Mouse (Mus musculus) E14TG2a.4 (cell line): ENCODE measurements around the gene Ppp1r3c.

Source experiments
- H3K27me3 ChIP-seq: 2 replicates; pipeline ENCODE4 v1.6.1; 2014; ENCODE audit warnings: low read length, control low read depth; ENCODE audit not compliant: insufficient read depth
- H3K36me3 ChIP-seq: 2 replicates; pipeline ENCODE4 v1.6.1; 2014; ENCODE audit warnings: low read length, control low read depth; ENCODE audit not compliant: insufficient read depth
- H3K4me1 ChIP-seq: replicated peaks from 2 replicates; pipeline ENCODE4 v1.6.1; 2014; ENCODE audit warnings: low read depth, low read length, control low read depth
- H3K4me3 ChIP-seq: replicated peaks from 2 replicates; pipeline ENCODE4 v1.5.1; 2014; ENCODE audit warnings: mild to moderate bottlenecking, low read length
- H3K9me3 ChIP-seq: 2 replicates; pipeline ENCODE4 v1.6.1; 2014; ENCODE audit warnings: low read length, control low read depth
- CTCF ChIP-seq: conservative IDR thresholded peaks from 2 replicates; pipeline ENCODE4 v1.5.1; 2014; ENCODE audit warnings: low read length
- NANOG ChIP-seq: IDR thresholded peaks from 2 replicates; pipeline ENCODE4 v1.6.1; 2014; ENCODE audit warnings: borderline replicate concordance, low read length, mixed read lengths
- POU5F1 ChIP-seq: IDR thresholded peaks from 2 replicates; pipeline ENCODE4 v1.6.1; 2014; ENCODE audit warnings: low read length, borderline replicate concordance

Gene Ppp1r3c

GRCm38 (mm10) chr19:36764451-36764850, 28.0 kb upstream of the Ppp1r3c start:
- TF ChIP-seq NANOG (no peak), CTCF (no peak), POU5F1 (no peak)
- Histone ChIP-seq H3K9me3 (peaks cover 5% of the 10 kb centered on the region; the same call in 1 of the 2 replicates), H3K27me3 (peaks cover 9% of the 10 kb centered on the region), H3K4me3 (no peak overlapping the region), H3K36me3 (no peaks in the 10 kb centered on the region), H3K4me1 (no peaks in the 10 kb centered on the region)

- TF ChIP-seq CTCF = no peak
- no peak for TF ChIP-seq POU5F1
- no peak for TF ChIP-seq NANOG
- Histone ChIP-seq H3K27me3 (no peaks in the 10 kb centered on the region), H3K36me3 (no peaks in the 10 kb centered on the region), H3K4me3 (no peak overlapping the region), H3K9me3 (no peaks in the 10 kb centered on the region), H3K4me1 (no peaks in the 10 kb centered on the region)
Measured at GRCm38 (mm10) chr19:36748996-36749395, 12.5 kb upstream of the Ppp1r3c start.

GRCm38 (mm10) chr19:36742331-36742730, 5.9 kb upstream of the Ppp1r3c start:
- Histone ChIP-seq H3K27me3 (no peaks in the 10 kb centered on the region; the same call in 1 of the 2 replicates), H3K4me1 (peaks cover under 1% of the 10 kb centered on the region; the same call in 1 of the 2 replicates), H3K36me3 (no peaks in the 10 kb centered on the region), H3K9me3 (no peaks in the 10 kb centered on the region), H3K4me3 (no peak overlapping the region)
- no peak for TF ChIP-seq POU5F1
- no peak for TF ChIP-seq NANOG
- TF ChIP-seq CTCF = no peak

GRCm38 (mm10) chr19:36739566-36740211, 3.2 kb upstream of the Ppp1r3c start:
- Histone ChIP-seq H3K4me1 (peaks cover 12% of the 10 kb centered on the region), H3K4me3 (no peak overlapping the region), H3K9me3 (no peaks in the 10 kb centered on the region), H3K36me3 (no peaks in the 10 kb centered on the region), H3K27me3 (peaks cover 21% of the 10 kb centered on the region)
- TF ChIP-seq NANOG (no peak), CTCF (0 out of 2 replicates have a peak, but pooled peaks have one; percentile 7), POU5F1 (no peak)

DNA sequence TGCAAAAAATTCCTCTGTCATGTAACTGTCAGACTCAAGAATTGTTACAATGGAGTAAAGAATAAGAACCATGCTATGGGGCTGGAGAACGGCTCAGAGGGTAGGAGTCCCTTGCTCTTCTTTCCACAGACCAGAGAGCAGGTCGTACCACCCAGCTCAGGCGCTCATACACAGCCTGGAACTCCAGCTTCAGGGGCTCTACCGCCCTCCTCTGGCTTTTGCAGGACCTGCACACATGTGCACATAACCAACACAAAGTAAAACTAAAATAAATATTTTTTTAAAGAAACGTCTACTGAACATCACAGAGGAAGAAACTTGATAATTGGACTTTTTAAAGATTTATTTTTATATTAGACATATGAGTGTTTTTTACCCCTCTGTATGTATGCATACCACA, 1.6 kb upstream of the Ppp1r3c start:
- Histone ChIP-seq H3K36me3 (no peaks in the 10 kb centered on the region; the same call in 1 of the 2 replicates), H3K4me3 (no peak overlapping the region), H3K9me3 (no peaks in the 10 kb centered on the region), H3K4me1 (peaks cover 12% of the 10 kb centered on the region), H3K27me3 (peaks cover 38% of the 10 kb centered on the region)
- TF ChIP-seq CTCF = peak; percentile 87
- no peak for TF ChIP-seq NANOG

DNA sequence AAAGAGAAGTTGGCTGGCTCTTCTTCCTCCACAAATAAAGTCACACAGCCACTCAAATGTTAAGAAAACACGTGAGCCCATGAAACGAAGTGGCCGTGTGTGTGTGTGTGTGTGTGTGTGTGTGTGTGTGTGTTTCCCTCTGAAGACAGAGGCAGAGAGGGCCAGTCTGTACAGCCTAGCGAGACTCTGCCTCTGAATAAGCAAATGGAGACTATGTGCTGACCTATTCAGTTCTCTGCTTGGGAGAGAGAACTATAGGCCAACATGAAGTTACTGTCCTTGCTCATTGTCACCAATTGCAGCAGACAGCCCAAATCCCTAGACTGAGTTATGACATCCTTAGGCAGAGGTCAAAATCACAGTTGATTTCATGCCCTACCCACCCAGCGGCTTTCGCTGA, 634 bp upstream of the Ppp1r3c start:
- TF ChIP-seq POU5F1 = no peak
- TF ChIP-seq NANOG = no peak
- TF ChIP-seq CTCF = no peak

DNA sequence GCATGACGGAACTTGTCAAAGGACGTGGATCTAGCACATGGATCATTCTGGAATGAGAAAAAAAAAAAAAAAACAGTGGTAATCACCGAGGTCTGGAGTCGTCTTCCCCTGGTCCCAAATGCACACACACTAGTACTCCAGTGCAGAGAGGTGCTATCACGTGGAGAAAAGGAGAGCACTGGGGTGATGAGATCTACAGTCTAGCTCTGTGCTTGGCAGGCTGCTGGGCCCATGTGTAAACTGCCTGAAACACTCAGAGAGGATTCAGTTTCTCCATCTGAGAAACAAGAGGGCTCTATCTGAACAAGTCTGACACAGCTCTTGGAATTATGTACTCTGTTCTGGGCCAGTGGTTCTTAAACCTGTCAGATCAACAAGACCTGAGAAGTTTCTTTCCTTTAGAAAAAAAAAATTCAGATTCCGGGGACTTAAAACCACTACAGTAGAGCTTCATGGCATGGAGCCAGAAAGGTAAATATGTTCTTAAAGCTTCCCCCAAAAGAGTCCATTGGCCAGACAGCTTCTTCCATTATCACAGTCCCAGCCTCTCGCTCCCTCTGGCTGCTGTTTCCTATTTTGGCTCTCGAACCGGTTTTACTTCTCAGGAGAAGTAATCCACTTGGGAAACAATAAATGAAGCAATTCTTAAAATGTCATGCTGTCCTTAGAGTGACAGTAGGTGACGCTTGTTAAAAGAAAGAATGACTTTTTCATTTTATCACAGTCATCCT, 2.0 kb downstream of the Ppp1r3c start:
- H3K9me3 ChIP-seq = no peaks in the 10 kb centered on the region
- H3K4me1 ChIP-seq = peaks cover 12% of the 10 kb centered on the region
- TF ChIP-seq NANOG (no peak), CTCF (no peak), POU5F1 (no peak)
- peaks cover 44% of the 10 kb centered on the region for H3K27me3 ChIP-seq
- no peak overlapping the region for H3K4me3 ChIP-seq
- no peaks in the 10 kb centered on the region; the same call in 1 of the 2 replicates for H3K36me3 ChIP-seq

More for the DNA sequence above, 634 bp upstream of the Ppp1r3c start:
- no peaks in the 10 kb centered on the region for H3K9me3 ChIP-seq
- peaks cover 12% of the 10 kb centered on the region for H3K4me1 ChIP-seq
- H3K4me3 ChIP-seq = peak overlapping the region; percentile 75
- H3K27me3 ChIP-seq = peaks cover 40% of the 10 kb centered on the region
- H3K36me3 ChIP-seq = no peaks in the 10 kb centered on the region; the same call in 1 of the 2 replicates

GRCm38 (mm10) chr19:36733191-36733943, 3.1 kb downstream of the Ppp1r3c start:
- no peak for TF ChIP-seq POU5F1
- TF ChIP-seq NANOG = no peak
- TF ChIP-seq CTCF = no peak
- H3K4me1 ChIP-seq = peaks cover 12% of the 10 kb centered on the region
- peaks cover 44% of the 10 kb centered on the region for H3K27me3 ChIP-seq
- no peaks in the 10 kb centered on the region for H3K9me3 ChIP-seq
- H3K36me3 ChIP-seq = no peaks in the 10 kb centered on the region; the same call in 1 of the 2 replicates
- H3K4me3 ChIP-seq = no peak overlapping the region
